Mouse (Mus musculus): ENCODE measurements around the gene Pdpk1.

- no peak for TF ChIP-seq HCFC1 (IDR thresholded peaks at IDR 0.05; ENCODE audit: borderline replicate concordance, insufficient read depth, low read length)
- no peak for TF ChIP-seq ZNF384 (IDR thresholded peaks at IDR 0.05; ENCODE audit: low read depth, low read length)
Observed at GRCm38 (mm10) chr17:24154463-24154862, 3.7 kb upstream of the Pdpk1 start.

Measured in ES-E14 (cell line).